Mouse (Mus musculus): ENCODE results near the gene P3h3. TPM values are rescaled to one million over a fixed set of nuclear protein-coding genes. Genes with fewer than 3 reads are reported as not detected.
"Not testable (repeated sequence)": the region's sequence is repeated elsewhere in the genome, so short reads cannot be mapped to it uniquely, and the experiment has no call there.

P3h3 gene
- total RNA-seq, 2 experiments from 2014 or later = 29.1 to 33.1 TPM

- Histone ChIP-seq H3K4me3 (peak overlapping the region; percentile 50), H3K27ac (peak overlapping the region; percentile 98)
- intact Hi-C loops (cut with DNase I) = loop anchor here (1.0 to 2.0 kb wide), 2 partner anchors 15 to 36 kb away; partner anchors contain the start of gene Eno2
- peak; percentile 95 to 97 for DNase-seq (ENCODE audit: extremely low spot score in 1 of 2, low spot score in 2 of 2)
- peak; percentile 19 for TF ChIP-seq CTCF (IDR thresholded peaks at IDR 0.05)
Observed at GRCm38 (mm10) chr6:124805341-124806321, 51.9 kb downstream of the P3h3 start.

- intact Hi-C loops (cut with DNase I) = loop anchor here (1.0 to 2.0 kb wide), 2 partner anchors 8 to 14 kb away; no protein-coding TSS in a partner anchor
- no peak for TF ChIP-seq CTCF (IDR thresholded peaks at IDR 0.05)
- no peak for DNase-seq (ENCODE audit: extremely low spot score in 1 of 2, low spot score in 2 of 2)
- H3K27ac ChIP-seq = no peak overlapping the region
- no peak overlapping the region for H3K4me3 ChIP-seq
Observed at GRCm38 (mm10) chr6:124804341-124804740, 53.2 kb downstream of the P3h3 start.

- not testable (repeated sequence) for DNase-seq (ENCODE audit: extremely low spot score in 1 of 2, low spot score in 2 of 2); H3K27ac ChIP-seq; H3K4me3 ChIP-seq
- intact Hi-C loops (cut with DNase I) = loop anchor here (1.0 to 2.0 kb wide), 2 partner anchors 7 to 13 kb away; no protein-coding TSS in a partner anchor
Observed at GRCm38 (mm10) chr6:124803691-124804090, 53.9 kb downstream of the P3h3 start.

- no peak overlapping the region for H3K4me3 ChIP-seq
- no peak overlapping the region for H3K27ac ChIP-seq
- no peak for DNase-seq (ENCODE audit: extremely low spot score in 1 of 2, low spot score in 2 of 2)
- TF ChIP-seq CTCF (IDR thresholded peaks at IDR 0.05) = no peak; the same call in 1 of the 2 replicates
- intact Hi-C loops (cut with DNase I) = no loop called here
Observed at GRCm38 (mm10) chr6:124803061-124803460, 54.5 kb downstream of the P3h3 start.

GRCm38 (mm10) chr6:124802400-124802799 is 55.2 kb downstream of the P3h3 start:
- H3K27ac ChIP-seq; H3K4me3 ChIP-seq; intact Hi-C loops (cut with DNase I); DNase-seq (ENCODE audit: extremely low spot score in 1 of 2, low spot score in 2 of 2): not testable (repeated sequence)

- no peak overlapping the region for H3K4me3 ChIP-seq
- intact Hi-C loops (cut with DNase I) = loop anchor here (1.0 kb wide), 1 partner anchor 8 kb away; no protein-coding TSS in a partner anchor
- no peak for TF ChIP-seq CTCF (IDR thresholded peaks at IDR 0.05)
- no peak for DNase-seq (ENCODE audit: extremely low spot score in 1 of 2, low spot score in 2 of 2)
- H3K27ac ChIP-seq = no peak overlapping the region
Observed at GRCm38 (mm10) chr6:124796200-124796599, 61.4 kb downstream of the P3h3 start.

GRCm38 (mm10) chr6:124795781-124796180 is 61.8 kb downstream of the P3h3 start:
- intact Hi-C loops (cut with DNase I) = loop anchor here (1.0 kb wide), 1 partner anchor 9 kb away; no protein-coding TSS in a partner anchor
- H3K4me3 ChIP-seq = no peak overlapping the region
- no peak overlapping the region for H3K27ac ChIP-seq
- DNase-seq (ENCODE audit: extremely low spot score in 1 of 2, low spot score in 2 of 2) = no peak
- no peak for TF ChIP-seq CTCF (IDR thresholded peaks at IDR 0.05)

GRCm38 (mm10) chr6:124791911-124792310 is 65.6 kb downstream of the P3h3 start:
- Histone ChIP-seq H3K27ac (no peak overlapping the region), H3K4me3 (no peak overlapping the region)
- no peak for TF ChIP-seq CTCF (IDR thresholded peaks at IDR 0.05)
- no peak for DNase-seq (ENCODE audit: extremely low spot score in 1 of 2, low spot score in 2 of 2)
- intact Hi-C loops (cut with DNase I) = loop anchor here (2.0 kb wide), 1 partner anchor 13 kb away; no protein-coding TSS in a partner anchor

Other genes with a start within 250 kb of the P3h3 start
- gene C1s2, start 221.7 kb downstream of the P3h3 start, total RNA-seq (2021) = under 1 TPM; 0.23 to 0.36 TPM
- 10 to 100 TPM; 20.5 to 21.5 TPM for gene Lpcat3, start 194.7 kb downstream of the P3h3 start, total RNA-seq (2021)
- 10 to 100 TPM; 47.4 to 50.9 TPM for gene Emg1, start 145.6 kb downstream of the P3h3 start, total RNA-seq (2021)
- gene Phb2, start 145.4 kb downstream of the P3h3 start, total RNA-seq (2021) = 100 to 1,000 TPM; 115 to 120 TPM
- 1 to 10 TPM; 3.3 to 4.0 TPM for gene Ptpn6, start 119.0 kb downstream of the P3h3 start, total RNA-seq (2021)
- gene Grcc10, start 116.4 kb downstream of the P3h3 start, total RNA-seq (2021) = 100 to 1,000 TPM; 298 to 309 TPM
- gene Gm45234, start 101.7 kb downstream of the P3h3 start, total RNA-seq (2021) = not detected
- 100 to 1,000 TPM; 170 to 181 TPM for gene Atn1, start 101.2 kb downstream of the P3h3 start, total RNA-seq (2021)
- gene Eno2, start 88.1 kb downstream of the P3h3 start, total RNA-seq (2021) = 1,000 to 10,000 TPM; 1,064 to 1,067 TPM
- 1 to 10 TPM; 1.6 to 1.9 TPM for gene Lrrc23, start 78.0 kb downstream of the P3h3 start, total RNA-seq (2021)
- gene Spsb2, start 49.1 kb downstream of the P3h3 start, total RNA-seq (2021) = 1 to 10 TPM; 4.4 to 5.4 TPM
- 100 to 1,000 TPM; 734 to 769 TPM for gene Tpi1, start 43.5 kb downstream of the P3h3 start, total RNA-seq (2021)
- gene Usp5, start 28.3 kb downstream of the P3h3 start, total RNA-seq (2021) = 100 to 1,000 TPM; 184 to 190 TPM
- gene Cdca3, start 28.2 kb downstream of the P3h3 start, total RNA-seq (2021) = under 1 TPM; 0.63 to 0.66 TPM
- gene Gnb3, start 17.5 kb downstream of the P3h3 start, total RNA-seq (2021) = not detected
- 100 to 1,000 TPM; 231 to 248 TPM for gene Gpr162, start 6.2 kb upstream of the P3h3 start, total RNA-seq (2021)
- gene Cd4, start 30.5 kb upstream of the P3h3 start, total RNA-seq (2021) = 1 to 10 TPM; 2.0 to 4.6 TPM
- gene Lag3, start 54.0 kb upstream of the P3h3 start, total RNA-seq (2021) = 1 to 10 TPM; 2.1 to 3.1 TPM
- 100 to 1,000 TPM; 845 to 926 TPM for gene Ptms, start 62.4 kb upstream of the P3h3 start, total RNA-seq (2021)
- 100 to 1,000 TPM; 617 to 624 TPM for gene Mlf2, start 73.6 kb upstream of the P3h3 start, total RNA-seq (2021)
- gene Cops7a, start 107.8 kb upstream of the P3h3 start, total RNA-seq (2021) = 100 to 1,000 TPM; 148 to 156 TPM
- gene Pianp, start 138.9 kb upstream of the P3h3 start, total RNA-seq (2021) = 100 to 1,000 TPM; 176 to 191 TPM
- gene Zfp384, start 151.4 kb upstream of the P3h3 start, total RNA-seq (2021) = 10 to 100 TPM; 48.2 to 50.6 TPM
- gene Ing4, start 182.0 kb upstream of the P3h3 start, total RNA-seq (2021) = 10 to 100 TPM; 49.5 to 56.6 TPM
- 10 to 100 TPM; 12.2 to 18.4 TPM for gene Acrbp, start 191.9 kb upstream of the P3h3 start, total RNA-seq (2021)
- under 1 TPM; 0.50 to 0.68 TPM for gene Lpar5, start 210.2 kb upstream of the P3h3 start, total RNA-seq (2021)
- gene Chd4, start 238.2 kb upstream of the P3h3 start, total RNA-seq (2021) = 100 to 1,000 TPM; 166 to 171 TPM

Measured in left cerebral cortex, adult 2 months (tissue).